Mouse (Mus musculus) C2C12 (cell line): ENCODE measurements at regions not wholly inside any gene's neighbourhood (a gene's known extent, or its start where the extent isn't known, plus 50 kb on each side); places are given as distances from the start of the nearest gene placed in this dataset.

Experiments used
- CEBPB ChIP-seq: IDR thresholded peaks from one replicate; pipeline ENCODE4 v1.6.1; 2011; ENCODE audit warnings: low read depth, mild to moderate bottlenecking, control low read depth, moderate library complexity
- CTCF ChIP-seq: IDR thresholded peaks from one replicate; pipeline ENCODE4 v1.5.1; 2011; ENCODE audit not compliant: control insufficient read depth, insufficient read depth, insufficient read length
- MAX ChIP-seq: IDR thresholded peaks from one replicate; pipeline ENCODE4 v1.6.1; 2011; ENCODE audit warnings: mild to moderate bottlenecking, control low read depth
- MYOG ChIP-seq: IDR thresholded peaks from one replicate; pipeline ENCODE4 v1.6.1; 2011; ENCODE audit not compliant: control insufficient read depth, insufficient read length; ENCODE audit errors: extremely low read depth
- USF1 ChIP-seq: IDR thresholded peaks from one replicate; pipeline ENCODE4 v1.6.1; 2011; ENCODE audit warnings: low read depth, mild to moderate bottlenecking, control low read depth, moderate library complexity

GRCm38 (mm10) chr1:194308648-194309047 lies 309.4 kb upstream of the Plxna2 start:
- TF ChIP-seq CTCF = no peak
- TF ChIP-seq MAX = no peak
- no peak for TF ChIP-seq CEBPB
- TF ChIP-seq USF1 = no peak
- no peak for TF ChIP-seq MYOG
